Mouse (Mus musculus): ENCODE results near the gene Kcng1. TPM values are rescaled to one million over a fixed set of nuclear protein-coding genes. Genes with fewer than 3 reads are reported as not detected.

Kcng1 gene
- not detected for total RNA-seq (2023)

GRCm38 (mm10) chr2:168281582-168281981 is at the start of gene Kcng1:
Kcng1 (minus strand) TSS chr2:168281736.

DNA sequence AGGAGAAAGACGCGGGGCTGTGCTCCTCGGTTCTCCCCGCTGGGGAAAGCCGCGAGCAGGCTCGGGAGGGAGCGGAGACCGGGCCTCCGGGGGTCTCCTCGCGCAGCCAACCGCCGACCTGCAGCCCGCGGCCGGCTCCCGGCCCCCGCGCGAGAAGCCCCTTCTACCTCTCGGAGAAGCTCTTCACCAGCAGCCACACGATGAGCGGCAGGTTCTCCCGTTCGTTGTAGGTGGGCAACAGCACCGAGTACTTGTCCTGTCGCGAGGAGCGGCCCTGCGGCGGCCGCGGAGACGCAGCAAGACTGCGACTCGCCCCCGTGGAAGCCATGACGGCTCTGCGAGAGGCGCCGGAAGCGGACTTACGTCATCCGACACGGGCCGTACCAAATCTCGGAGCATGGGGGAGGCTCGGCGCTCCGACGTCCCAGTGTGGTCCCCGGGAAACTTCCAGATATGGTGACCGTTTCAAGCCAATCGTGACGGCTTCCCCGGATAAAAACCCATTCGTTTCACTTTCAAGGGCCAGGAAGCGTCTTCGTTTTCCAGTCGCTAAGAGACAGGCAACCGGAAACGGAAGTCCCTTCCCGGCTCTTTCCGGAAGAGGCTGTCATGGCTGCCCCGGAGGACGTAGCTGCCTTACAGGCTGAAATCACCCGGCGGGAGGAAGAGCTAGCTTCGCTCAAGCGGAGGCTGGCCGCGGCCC is 51.4 kb downstream of the Kcng1 start, which contains the start of the genes Gm20716, Dpm1 and Mocs3:
Gene Gm20716 (minus strand): TSS at position 339 of the 703 bp plus-strand sequence.
Gene Dpm1 (minus strand): TSS at position 566 of the 703 bp plus-strand sequence.
Gene Mocs3 (plus strand): TSS at position 597 of the 703 bp plus-strand sequence.

Other genes with a start within 250 kb of the Kcng1 start
- gene Pard6b, start 200.7 kb downstream of the Kcng1 start, total RNA-seq (2023), result 1 to 10 TPM; 3.2 to 3.6 TPM
- gene Adnp, start 74.6 kb downstream of the Kcng1 start, total RNA-seq (2023), result 100 to 1,000 TPM; 114 to 121 TPM
- gene Gm20716, start 51.4 kb downstream of the Kcng1 start, total RNA-seq (2023), result 1 to 10 TPM in 1 of 2 experiments, not detected in 1; 1.3 TPM
- gene Dpm1, start 51.1 kb downstream of the Kcng1 start, total RNA-seq (2023), result 100 to 1,000 TPM; 138 to 163 TPM
- 10 to 100 TPM; 14.8 to 15.9 TPM for gene Mocs3, start 51.1 kb downstream of the Kcng1 start, total RNA-seq (2023)